Mouse (Mus musculus) MEL-GATA-1-ER (cell line): ENCODE data around the gene Pms1.

Source experiments
- DNase-seq: peaks from one replicate; pipeline ENCODE4 v3.0.0-alpha.2; 2012; ENCODE audit warnings: low read depth; ENCODE audit errors: extremely low read depth

Gene Pms1

GRCm38 (mm10) chr1:53201630-53202199 lies 95.1 kb downstream of the Pms1 start:
- no peak for DNase-seq

GRCm38 (mm10) chr1:53194536-53194935 lies 102.3 kb downstream of the Pms1 start:
- DNase-seq, result no peak

GRCm38 (mm10) chr1:53191234-53191633 lies 105.6 kb downstream of the Pms1 start:
- no peak for DNase-seq

- no peak for DNase-seq
Measured at GRCm38 (mm10) chr1:53189620-53190019, 107.2 kb downstream of the Pms1 start.

GRCm38 (mm10) chr1:53187536-53187935 lies 109.3 kb downstream of the Pms1 start, which contains the start of gene 1700019A02Rik:
1700019A02Rik (minus strand) TSS chr1:53187636.
- DNase-seq, result no peak

- DNase-seq, result no peak
Measured at GRCm38 (mm10) chr1:53186301-53186700, 110.5 kb downstream of the Pms1 start.

GRCm38 (mm10) chr1:53157715-53158114 lies 139.1 kb downstream of the Pms1 start:
- DNase-seq, result no peak
